Mouse (Mus musculus) limb, embryonic 14.5 days (tissue): Measurements from ENCODE around the gene Itpkb. TPM values are rescaled to one million over a fixed set of nuclear protein-coding genes. Genes with fewer than 3 reads are reported as not detected.
A peak's percentile ranks its signal among the peaks of the same experiment; 100 is the strongest.

Source experiments
- ATAC-seq: fragments of 200-750 bp; cut with Nextera tagmentation; 2 replicates; pipeline ENCODE4 v1.8.0; 2017; ENCODE audit warnings: low read depth, moderate number of reproducible peaks, moderate TSS enrichment; ENCODE audit not compliant: low FRiP score
- DNase-seq: peaks from one replicate; pipeline ENCODE4 v3.0.0-alpha.2; 2015; ENCODE audit warnings: low spot score
- H3K27ac ChIP-seq: fragments of 300-500 bp; sonication (generic); replicated peaks from 2 replicates; pipeline ENCODE4 v1.5.1; 2014; ENCODE audit warnings: low read depth, mild to moderate bottlenecking, low read length, moderate library complexity, mixed read lengths
- H3K27me3 ChIP-seq: fragments of 300-500 bp; sonication (generic); 2 replicates; pipeline ENCODE4 v1.6.1; 2014; ENCODE audit warnings: low read length, mixed read lengths; ENCODE audit not compliant: control insufficient read depth, insufficient read depth
- H3K36me3 ChIP-seq: fragments of 300-500 bp; sonication (generic); 2 replicates; pipeline ENCODE4 v1.6.1; 2014; ENCODE audit warnings: mild to moderate bottlenecking, low read length, moderate library complexity, mixed read lengths; ENCODE audit not compliant: control insufficient read depth, insufficient read depth
- H3K4me1 ChIP-seq: fragments of 300-500 bp; sonication (generic); 2 replicates; pipeline ENCODE4 v1.6.1; 2014; ENCODE audit warnings: antibody characterized with exemption, low read length, mixed read lengths; ENCODE audit not compliant: control insufficient read depth, insufficient read depth
- H3K4me2 ChIP-seq: fragments of 300-500 bp; sonication (generic); replicated peaks from 2 replicates; pipeline ENCODE4 v1.6.1; 2014; ENCODE audit warnings: low read depth, mild to moderate bottlenecking, low read length, moderate library complexity; ENCODE audit not compliant: severe bottlenecking
- H3K4me3 ChIP-seq: fragments of 300-500 bp; sonication (generic); replicated peaks from 2 replicates; pipeline ENCODE4 v1.5.1; 2014; ENCODE audit warnings: low read length
- H3K9ac ChIP-seq: fragments of 300-500 bp; sonication (generic); 2 replicates; pipeline ENCODE4 v1.6.1; 2014; ENCODE audit warnings: mild to moderate bottlenecking, low read depth, low read length, moderate library complexity; ENCODE audit not compliant: severe bottlenecking
- H3K9me3 ChIP-seq: fragments of 300-500 bp; sonication (generic); 2 replicates; pipeline ENCODE4 v1.6.1; 2016; ENCODE audit warnings: low read length; ENCODE audit not compliant: control insufficient read depth
- POLR2A ChIP-seq: fragments of 200-500 bp; IDR thresholded peaks from 2 replicates; pipeline ENCODE4 v1.8.0; 2012; ENCODE audit warnings: inconsistent platforms, mild to moderate bottlenecking, moderate library complexity, borderline replicate concordance; ENCODE audit not compliant: insufficient read depth, insufficient read length; ENCODE audit errors: extremely low read depth
- WGBS: fragments of 180-500 bp; shearing (Covaris S2); extraction: QIAGEN DNeasy Blood & Tissue Kit; methylation state at CpG from one replicate; pipeline ENCODE4 v1.1.7; 2014; 5-methylcytosine and 5-hydroxymethylcytosine counted together
- polyA plus RNA-seq, 2 experiments: library from polyadenylated mRNA; depleted of rRNA in 1 of 2; stranded (reverse) in 1 of 2; unstranded in 1 of 2; fragments of >200 nt; fragmentation: Nextera tagmentation in 1 of 2; extraction: Ambion mirVana in 1 of 2; gene quantifications; 2 replicates each; pipeline versions ENCODE4 v1.2.1 to v1.2.3; 2012 to 2014

Itpkb gene
- polyA plus RNA-seq, 2 experiments = 8.4 to 16.2 TPM

GRCm38 (mm10) chr1:180428101-180428712 lies 97.9 kb downstream of the Itpkb start:
- ATAC-seq (0 out of 2 replicates have a peak, but pooled peaks have one; percentile 6), DNase-seq (peak; percentile 87)
- Histone ChIP-seq H3K27ac (no peak overlapping the region), H3K36me3 (peaks cover 2% of the 10 kb centered on the region; the same call in 1 of the 2 replicates), H3K9ac (no peak overlapping the region), H3K4me2 (peak overlapping the region; percentile 10; the same call in 1 of the 2 replicates), H3K9me3 (no peaks in the 10 kb centered on the region), H3K27me3 (no peaks in the 10 kb centered on the region), H3K4me1 (peaks cover 16% of the 10 kb centered on the region), H3K4me3 (no peak overlapping the region)
- no peak for TF ChIP-seq POLR2A
- 23% methylated on average over 9 of the region's 9 CpGs for WGBS

DNA sequence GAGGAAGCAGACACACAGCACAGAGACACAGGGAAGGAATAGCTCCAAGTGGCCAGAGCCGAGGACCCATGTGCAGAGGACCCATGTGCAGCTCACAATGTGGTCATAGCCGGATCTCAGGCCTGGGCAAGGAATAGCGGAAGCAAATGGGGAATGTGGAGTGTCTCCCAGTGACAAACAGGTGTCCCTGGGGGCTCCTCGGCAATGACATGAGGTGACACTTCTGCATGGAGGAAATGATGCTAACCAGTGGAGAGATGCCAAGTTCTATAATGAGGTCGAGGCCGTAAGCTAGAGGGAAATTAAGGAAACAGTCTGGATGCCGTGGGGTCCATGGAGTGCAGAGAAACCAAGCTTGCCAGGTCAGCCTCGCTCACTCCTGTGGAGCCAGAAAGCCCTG lies 98.6 kb downstream of the Itpkb start:
- no peak for DNase-seq
- WGBS = 73% methylated on average over 8 of the region's 8 CpGs
- no peaks in the 10 kb centered on the region for H3K9me3 ChIP-seq
- no peak for TF ChIP-seq POLR2A
- no peak for ATAC-seq
- no peaks in the 10 kb centered on the region for H3K27me3 ChIP-seq
- peaks cover under 1% of the 10 kb centered on the region; the same call in 1 of the 2 replicates for H3K36me3 ChIP-seq
- H3K4me2 ChIP-seq = no peak overlapping the region
- H3K4me1 ChIP-seq = peaks cover 21% of the 10 kb centered on the region
- H3K27ac ChIP-seq = no peak overlapping the region
- H3K4me3 ChIP-seq = no peak overlapping the region
- no peak overlapping the region for H3K9ac ChIP-seq

DNA sequence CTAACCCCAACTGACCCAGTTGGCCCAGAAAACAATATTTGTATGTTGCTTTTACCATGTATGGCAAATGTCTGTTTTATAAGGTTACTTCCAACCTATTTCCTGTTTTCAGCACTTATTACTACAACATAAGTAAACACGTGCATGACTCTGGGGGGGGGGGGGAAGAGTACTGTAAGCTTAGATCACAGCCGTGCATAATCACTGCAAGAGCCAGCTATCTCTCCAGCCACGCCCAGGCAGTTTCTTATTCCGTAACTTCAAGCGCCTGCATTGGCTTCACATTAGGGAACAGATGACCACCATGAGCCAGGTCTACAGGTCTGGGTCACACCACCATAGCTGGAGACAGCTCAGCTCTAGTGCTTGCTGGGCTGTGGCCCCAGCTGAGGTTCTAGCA lies 99.5 kb downstream of the Itpkb start:
- H3K9ac ChIP-seq = no peak overlapping the region
- ATAC-seq (no peak), DNase-seq (no peak)
- no peaks in the 10 kb centered on the region for H3K9me3 ChIP-seq
- H3K36me3 ChIP-seq = no peaks in the 10 kb centered on the region; the same call in 1 of the 2 replicates
- H3K27me3 ChIP-seq = no peaks in the 10 kb centered on the region
- WGBS = 66% methylated on average over 5 of the region's 5 CpGs
- H3K27ac ChIP-seq = no peak overlapping the region
- H3K4me1 ChIP-seq = peaks cover 23% of the 10 kb centered on the region
- no peak overlapping the region for H3K4me2 ChIP-seq
- TF ChIP-seq POLR2A = no peak
- no peak overlapping the region for H3K4me3 ChIP-seq

DNA sequence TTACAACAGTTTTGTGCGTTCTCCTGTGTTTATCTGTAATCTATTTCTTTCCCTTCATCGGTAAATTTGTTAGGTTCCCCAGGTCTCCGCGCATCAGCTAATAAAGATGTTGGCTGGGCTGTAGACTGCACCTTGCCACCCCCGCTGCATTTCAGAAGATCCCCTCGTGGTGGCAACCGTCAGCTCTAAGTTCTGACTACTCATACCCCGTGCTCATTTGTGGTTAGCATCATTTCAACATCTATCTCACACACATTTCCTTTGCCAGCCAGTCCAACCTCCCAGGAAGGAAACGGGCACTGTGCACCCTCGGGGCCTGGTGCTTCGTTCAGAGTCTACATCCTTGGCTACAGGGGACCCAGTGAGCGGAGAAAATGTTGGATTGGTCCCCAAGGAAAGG lies 101.5 kb downstream of the Itpkb start:
- no peak overlapping the region for H3K4me2 ChIP-seq
- H3K36me3 ChIP-seq = no peaks in the 10 kb centered on the region
- ATAC-seq (no peak), DNase-seq (no peak)
- H3K9ac ChIP-seq = no peak overlapping the region
- H3K4me1 ChIP-seq = peaks cover 25% of the 10 kb centered on the region
- H3K4me3 ChIP-seq = no peak overlapping the region
- TF ChIP-seq POLR2A = no peak
- no peak overlapping the region for H3K27ac ChIP-seq
- H3K9me3 ChIP-seq = no peaks in the 10 kb centered on the region
- H3K27me3 ChIP-seq = no peaks in the 10 kb centered on the region
- 68% methylated on average over 12 of the region's 12 CpGs for WGBS

GRCm38 (mm10) chr1:180433098-180433538 lies 102.8 kb downstream of the Itpkb start:
- Histone ChIP-seq H3K4me1 (peaks cover 21% of the 10 kb centered on the region), H3K4me2 (peak overlapping the region; percentile 52), H3K9me3 (no peaks in the 10 kb centered on the region), H3K27ac (no peak overlapping the region; the same call in 1 of the 2 replicates), H3K36me3 (no peaks in the 10 kb centered on the region), H3K4me3 (peak overlapping the region; percentile 31), H3K9ac (peak overlapping the region; percentile 56), H3K27me3 (no peaks in the 10 kb centered on the region)
- DNase-seq (no peak), ATAC-seq (0 out of 2 replicates have a peak, but pooled peaks have one; percentile 8)
- WGBS = 1% methylated on average over 16 of the region's 16 CpGs
- TF ChIP-seq POLR2A = peak; percentile 36; the same call in 1 of the 2 replicates
